Mouse (Mus musculus) heart, postnatal 25 days (tissue): ENCODE results near the gene Plxnb2. TPM values are rescaled to one million over a fixed set of nuclear protein-coding genes. Genes with fewer than 3 reads are reported as not detected.

ENCODE experiments used
- microRNA-seq: library from miRNA; unstranded; fragments of <30 nt; microRNA quantifications from one replicate; pipeline ENCODE4 v1.2.0, GENCODE M21; 2022
- total RNA-seq, 2 experiments: library from RNA; stranded (reverse); gene quantifications; 2 replicates each; pipeline ENCODE4 v1.2.3; 2021

Plxnb2 gene
- total RNA-seq, 2 experiments from 2014 or later = 81.5 to 86.1 TPM

Small RNA genes lying within 50 kb of the gene (microRNA-seq; reads per million reads assigned to microRNA genes)
- gene Mir6958 = 0.83 reads per million
- gene Mir7118 = not detected

Other genes with a start within 250 kb of the Plxnb2 start
- not detected for gene Ttll8, start 226.4 kb downstream of the Plxnb2 start, total RNA-seq
- not detected for gene Mlc1, start 201.8 kb downstream of the Plxnb2 start, total RNA-seq
- gene Mov10l1, start 197.9 kb downstream of the Plxnb2 start, total RNA-seq = 10 to 100 TPM; 76.7 to 85.6 TPM
- gene Panx2, start 121.1 kb downstream of the Plxnb2 start, total RNA-seq = 1 to 10 TPM; 1.4 to 1.6 TPM
- 10 to 100 TPM; 44.2 to 45.5 TPM for gene Trabd, start 105.7 kb downstream of the Plxnb2 start, total RNA-seq
- gene Selenoo, start 91.7 kb downstream of the Plxnb2 start, total RNA-seq = 10 to 100 TPM; 15.1 to 15.2 TPM
- 1 to 10 TPM; 8.8 to 9.4 TPM for gene Tubgcp6, start 57.7 kb downstream of the Plxnb2 start, total RNA-seq
- 1 to 10 TPM; 7.4 to 8.3 TPM for gene Hdac10, start 52.1 kb downstream of the Plxnb2 start, total RNA-seq
- 10 to 100 TPM; 20.1 to 22.3 TPM for gene Mapk12, start 40.1 kb downstream of the Plxnb2 start, total RNA-seq
- gene Mapk11, start 31.2 kb downstream of the Plxnb2 start, total RNA-seq = 1 to 10 TPM; 1.4 to 2.1 TPM
- 1 to 10 TPM; 8.4 to 8.7 TPM for gene Dennd6b, start 15.7 kb upstream of the Plxnb2 start, total RNA-seq
- gene Ppp6r2, start 30.8 kb upstream of the Plxnb2 start, total RNA-seq = 10 to 100 TPM; 63.4 to 65.0 TPM
- 10 to 100 TPM; 58.3 to 64.4 TPM for gene Sbf1, start 134.5 kb upstream of the Plxnb2 start, total RNA-seq
- not detected for gene Adm2, start 141.9 kb upstream of the Plxnb2 start, total RNA-seq
- not detected for gene Miox, start 153.6 kb upstream of the Plxnb2 start, total RNA-seq
- 10 to 100 TPM; 30.6 to 31.8 TPM for gene Lmf2, start 174.9 kb upstream of the Plxnb2 start, total RNA-seq
- gene Ncaph2, start 174.9 kb upstream of the Plxnb2 start, total RNA-seq = 10 to 100 TPM; 52.0 to 60.4 TPM
- gene Sco2, start 193.1 kb upstream of the Plxnb2 start, total RNA-seq = 10 to 100 TPM; 23.0 to 24.2 TPM
- gene Tymp, start 196.3 kb upstream of the Plxnb2 start, total RNA-seq = under 1 TPM; 0.44 to 0.64 TPM
- 1 to 10 TPM; 1.3 TPM for gene Odf3b, start 198.5 kb upstream of the Plxnb2 start, total RNA-seq
- not detected for gene Klhdc7b, start 204.1 kb upstream of the Plxnb2 start, total RNA-seq
- not detected for gene Syce3, start 229.7 kb upstream of the Plxnb2 start, total RNA-seq
- gene Cpt1b, start 245.1 kb upstream of the Plxnb2 start, total RNA-seq = 100 to 1,000 TPM; 512 to 569 TPM
- gene C730034F03Rik, start 248.8 kb upstream of the Plxnb2 start, total RNA-seq = 1 to 10 TPM; 1.5 TPM
- gene Gm44502, start 248.9 kb upstream of the Plxnb2 start, total RNA-seq = 10 to 100 TPM; 14.5 to 16.4 TPM
- gene Chkb, start 249.1 kb upstream of the Plxnb2 start, total RNA-seq = 10 to 100 TPM; 40.6 to 44.9 TPM